Mouse (Mus musculus): ENCODE results near the gene Ltbp4. TPM values are rescaled to one million over a fixed set of nuclear protein-coding genes. Genes with fewer than 3 reads are reported as not detected.

Gene Ltbp4
- polyA plus RNA-seq, 1 experiment from 2014 or later: 10.8 TPM

DNA sequence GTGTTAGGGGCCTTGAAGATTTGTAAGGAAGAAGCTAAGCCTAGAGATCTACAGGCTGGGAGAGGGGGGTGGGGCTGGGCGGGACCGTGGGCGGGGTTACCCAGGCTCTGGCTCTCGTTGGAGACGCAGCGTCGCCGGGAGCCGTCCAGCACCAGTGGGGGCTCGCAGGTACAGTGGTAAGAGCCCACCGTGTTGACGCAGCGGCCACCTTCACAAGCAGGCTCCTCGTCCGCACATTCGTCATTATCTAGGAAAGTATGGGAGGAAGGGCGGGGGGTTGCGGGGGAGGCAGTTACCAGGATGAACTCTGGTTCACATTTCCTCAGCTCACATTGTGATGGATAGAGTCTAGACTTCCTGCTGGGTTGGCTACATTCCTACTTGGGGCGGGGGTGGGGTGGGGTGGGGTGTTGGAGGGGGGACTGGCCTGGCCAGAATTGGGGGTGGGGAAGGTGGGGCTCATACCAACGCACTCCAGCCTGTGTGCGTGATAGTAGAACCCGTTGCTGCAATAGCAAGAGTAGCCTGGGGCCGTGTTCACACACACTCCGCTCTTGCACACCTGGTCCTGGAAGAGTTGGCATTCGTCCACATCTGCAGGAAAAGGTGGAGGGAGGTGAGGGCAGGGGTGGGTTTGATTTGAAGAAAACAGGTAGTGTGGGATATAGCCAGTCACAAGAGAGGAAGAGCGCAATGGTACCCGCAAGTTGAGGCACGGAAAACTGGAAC, 28.5 kb downstream of the Ltbp4 start:
- ATAC-seq (ENCODE audit: insufficient number of reproducible peaks, low FRiP score, low TSS enrichment, low read depth) (peak; percentile 31; the same call in 1 of the 2 replicates), DNase-seq (ENCODE audit: low spot score) (peak; percentile 59)
- Histone ChIP-seq H3K4me1 (ENCODE audit: control insufficient read depth, insufficient read depth, low read length) (0 out of 2 replicates have a peak, but pooled peaks cover 2% of the 10 kb centered on the region), H3K4me2 (ENCODE audit: low read depth, severe bottlenecking) (peak overlapping the region; percentile 46), H3K4me3 (ENCODE audit: low read depth, low read length) (no peak overlapping the region; the same call in 1 of the 2 replicates), H3K9me3 (ENCODE audit: control insufficient read depth, low read length) (peaks cover under 1% of the 10 kb centered on the region; the same call in 1 of the 2 replicates), H3K27me3 (ENCODE audit: control insufficient read depth, insufficient read depth, low read length) (peaks cover 10% of the 10 kb centered on the region), H3K27ac (replicated peaks; ENCODE audit: low read depth, low read length) (no peak overlapping the region), H3K36me3 (ENCODE audit: control insufficient read depth, insufficient read depth, low read length) (no peaks in the 10 kb centered on the region), H3K9ac (ENCODE audit: low read length) (no peak overlapping the region)
- WGBS: 7% methylated on average over 28 of the region's 28 CpGs

DNA sequence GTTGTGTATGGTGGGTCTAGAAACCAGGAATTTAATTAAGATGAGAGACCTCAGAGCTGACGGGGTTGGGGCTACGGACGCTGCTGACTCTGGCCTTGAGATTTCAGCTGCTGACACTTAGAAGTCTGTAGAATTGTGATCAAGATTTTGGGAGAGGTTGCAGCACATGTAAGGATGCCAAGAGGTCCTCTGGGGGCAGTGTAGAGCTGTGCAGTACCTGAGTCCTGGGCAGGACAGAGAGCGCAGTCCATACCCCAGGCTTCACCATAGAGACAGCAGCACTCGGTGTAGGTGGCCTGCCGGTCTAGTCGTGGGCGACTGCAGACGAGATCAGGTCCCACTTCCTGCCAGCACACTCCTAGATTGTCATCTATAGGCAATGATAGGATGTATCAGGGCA, 29.9 kb downstream of the Ltbp4 start:
- ATAC-seq (ENCODE audit: insufficient number of reproducible peaks, low FRiP score, low TSS enrichment, low read depth): no peak
- no peaks in the 10 kb centered on the region for H3K36me3 ChIP-seq (ENCODE audit: control insufficient read depth, insufficient read depth, low read length)
- H3K4me2 ChIP-seq (ENCODE audit: low read depth, severe bottlenecking): no peak overlapping the region
- H3K9ac ChIP-seq (ENCODE audit: low read length): no peak overlapping the region
- H3K27me3 ChIP-seq (ENCODE audit: control insufficient read depth, insufficient read depth, low read length): peaks cover 10% of the 10 kb centered on the region
- no peak overlapping the region for H3K4me3 ChIP-seq (ENCODE audit: low read depth, low read length)
- 0 out of 2 replicates have a peak, but pooled peaks cover 2% of the 10 kb centered on the region for H3K4me1 ChIP-seq (ENCODE audit: control insufficient read depth, insufficient read depth, low read length)
- no peak overlapping the region for H3K27ac ChIP-seq (replicated peaks; ENCODE audit: low read depth, low read length)
- WGBS: 58% methylated on average over 9 of the region's 9 CpGs
- DNase-seq (ENCODE audit: low spot score): no peak
- no peaks in the 10 kb centered on the region for H3K9me3 ChIP-seq (ENCODE audit: control insufficient read depth, low read length)

DNA sequence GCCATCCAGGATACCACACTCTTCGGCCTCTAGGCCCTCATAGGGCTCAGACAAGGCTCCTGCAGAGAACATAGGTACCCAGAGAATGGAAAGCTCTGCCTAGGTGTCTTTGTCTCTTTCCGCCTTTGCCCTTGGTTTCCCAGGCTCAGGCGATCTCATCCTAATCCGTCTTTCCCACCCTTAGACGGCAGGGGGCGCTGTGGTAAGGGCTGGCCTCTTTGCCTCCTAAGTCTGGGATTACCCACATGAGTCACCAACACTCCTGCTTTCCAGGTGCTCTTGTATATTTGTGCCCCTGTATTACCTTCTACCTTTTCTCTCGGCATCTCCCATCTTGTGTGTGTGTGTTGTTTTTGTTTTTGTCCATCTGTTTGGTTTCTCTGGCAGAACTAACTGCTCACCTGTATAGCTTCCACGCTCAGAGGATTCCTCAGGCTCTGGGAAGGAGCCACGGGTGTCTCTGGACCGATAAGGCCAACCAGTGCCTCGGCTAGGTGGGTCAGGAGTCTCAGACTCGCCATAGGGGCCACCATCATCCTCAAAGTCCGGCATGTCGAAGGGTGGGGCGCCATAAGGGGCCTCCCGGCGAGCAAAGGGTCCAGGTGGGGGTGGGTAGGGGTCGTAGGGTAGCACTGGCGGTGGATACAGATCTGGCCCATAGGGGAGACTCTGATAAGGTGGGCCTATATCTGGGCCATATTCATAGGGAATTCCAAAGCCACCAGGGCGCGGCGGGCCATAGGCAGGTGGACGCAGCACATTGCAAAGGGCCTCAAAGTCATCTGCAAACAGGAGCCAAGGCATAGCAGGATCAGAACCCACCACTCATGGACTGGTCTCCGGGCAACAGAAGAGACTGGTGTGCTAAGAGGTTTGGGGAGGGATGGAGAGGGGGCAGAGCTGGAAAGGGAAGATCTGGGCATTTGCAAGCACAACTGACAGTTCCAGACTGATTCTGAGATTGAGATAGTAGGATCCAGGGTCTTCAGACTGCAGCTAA, 31.0 kb downstream of the Ltbp4 start:
- Histone ChIP-seq H3K4me2 (ENCODE audit: low read depth, severe bottlenecking) (no peak overlapping the region), H3K9ac (ENCODE audit: low read length) (no peak overlapping the region), H3K4me1 (ENCODE audit: control insufficient read depth, insufficient read depth, low read length) (0 out of 2 replicates have a peak, but pooled peaks cover 2% of the 10 kb centered on the region), H3K36me3 (ENCODE audit: control insufficient read depth, insufficient read depth, low read length) (no peaks in the 10 kb centered on the region), H3K27ac (replicated peaks; ENCODE audit: low read depth, low read length) (no peak overlapping the region), H3K9me3 (ENCODE audit: control insufficient read depth, low read length) (no peaks in the 10 kb centered on the region), H3K4me3 (ENCODE audit: low read depth, low read length) (no peak overlapping the region), H3K27me3 (ENCODE audit: control insufficient read depth, insufficient read depth, low read length) (peaks cover 10% of the 10 kb centered on the region)
- WGBS: 75% methylated on average over 24 of the region's 24 CpGs
- ATAC-seq (ENCODE audit: insufficient number of reproducible peaks, low FRiP score, low TSS enrichment, low read depth) (no peak), DNase-seq (ENCODE audit: low spot score) (peak; percentile 59)

DNA sequence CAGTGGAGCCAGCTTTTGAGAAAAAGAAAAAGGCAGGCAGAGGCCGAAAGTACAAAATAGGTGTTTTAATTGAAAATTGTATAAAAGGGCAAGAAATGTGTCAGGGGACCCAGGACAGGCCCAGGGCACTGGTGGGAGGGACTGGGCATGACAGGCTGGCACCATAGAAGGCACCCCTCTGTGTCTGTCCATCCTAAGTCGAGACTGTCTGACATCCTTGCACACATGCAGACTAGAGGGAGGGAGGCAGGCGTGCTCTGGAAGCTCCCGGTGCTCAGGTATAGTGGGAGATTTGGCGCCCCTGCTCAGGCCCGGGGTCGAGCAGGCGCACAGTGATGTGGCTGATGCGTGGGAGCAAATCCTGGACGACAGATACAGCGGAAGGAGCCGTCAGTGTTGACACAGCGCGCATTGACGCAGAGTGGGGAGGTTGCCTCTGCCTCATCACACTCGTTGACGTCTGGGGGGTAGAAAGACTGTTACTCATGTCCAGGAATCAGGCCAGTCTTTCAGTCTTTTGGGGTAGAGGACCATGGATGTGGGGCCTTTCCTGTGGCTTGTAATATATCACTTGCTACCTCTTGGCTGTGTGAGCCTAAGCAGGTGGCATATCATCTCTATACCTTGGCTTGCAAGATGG, 32.3 kb downstream of the Ltbp4 start:
- WGBS: 82% methylated on average over 17 of the region's 17 CpGs
- no peaks in the 10 kb centered on the region for H3K36me3 ChIP-seq (ENCODE audit: control insufficient read depth, insufficient read depth, low read length)
- H3K9me3 ChIP-seq (ENCODE audit: control insufficient read depth, low read length): no peaks in the 10 kb centered on the region
- no peak for ATAC-seq (ENCODE audit: insufficient number of reproducible peaks, low FRiP score, low TSS enrichment, low read depth)
- no peak overlapping the region for H3K4me3 ChIP-seq (ENCODE audit: low read depth, low read length)
- DNase-seq (ENCODE audit: low spot score): no peak
- H3K4me1 ChIP-seq (ENCODE audit: control insufficient read depth, insufficient read depth, low read length): no peaks in the 10 kb centered on the region
- H3K9ac ChIP-seq (ENCODE audit: low read length): no peak overlapping the region
- no peak overlapping the region for H3K27ac ChIP-seq (replicated peaks; ENCODE audit: low read depth, low read length)
- H3K27me3 ChIP-seq (ENCODE audit: control insufficient read depth, insufficient read depth, low read length): peaks cover 3% of the 10 kb centered on the region
- no peak overlapping the region for H3K4me2 ChIP-seq (ENCODE audit: low read depth, severe bottlenecking)

DNA sequence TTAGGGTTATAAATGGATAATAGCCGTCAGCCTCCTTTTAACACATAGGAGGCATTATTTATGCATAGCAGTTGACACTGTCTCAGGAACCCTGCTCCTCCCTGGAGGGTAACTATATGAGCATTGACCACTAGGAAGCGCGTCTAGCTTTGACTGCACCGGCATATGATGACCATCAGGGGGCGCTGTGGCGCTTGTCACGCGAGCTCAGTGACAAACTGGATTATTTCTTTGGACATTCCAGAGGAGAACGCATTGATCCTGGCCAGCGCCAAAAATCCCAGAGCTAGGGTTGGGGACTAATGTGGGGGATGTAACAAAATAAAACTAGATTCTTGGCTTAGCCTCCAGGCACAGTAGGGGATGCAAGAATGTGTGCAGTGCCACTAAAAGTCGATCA, 35.3 kb downstream of the Ltbp4 start:
- H3K4me1 ChIP-seq (ENCODE audit: control insufficient read depth, insufficient read depth, low read length): no peaks in the 10 kb centered on the region

DNA sequence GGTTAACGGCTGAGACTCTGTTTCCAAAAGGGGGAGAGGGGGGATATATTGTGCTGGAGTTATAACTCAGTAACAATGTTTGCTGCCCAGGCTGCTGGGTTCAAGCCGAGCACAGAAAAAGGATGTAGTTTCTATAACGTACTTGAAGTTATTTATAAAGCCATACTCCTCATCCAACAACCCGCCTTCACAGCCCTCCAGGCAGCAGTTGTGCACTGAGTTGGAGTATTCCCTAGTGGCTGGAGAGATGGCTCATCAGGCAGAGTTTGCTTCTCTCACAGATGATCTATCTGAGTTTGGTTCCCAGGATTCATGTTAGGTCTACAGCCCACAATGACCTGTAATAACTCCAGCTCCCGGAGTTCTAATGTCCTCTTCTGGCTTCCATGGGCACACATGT, 36.7 kb downstream of the Ltbp4 start:
- H3K4me1 ChIP-seq (ENCODE audit: control insufficient read depth, insufficient read depth, low read length): no peaks in the 10 kb centered on the region
- no peak for DNase-seq (ENCODE audit: low spot score)
- no peak overlapping the region for H3K27ac ChIP-seq (replicated peaks; ENCODE audit: low read depth, low read length)
- H3K9me3 ChIP-seq (ENCODE audit: control insufficient read depth, low read length): no peaks in the 10 kb centered on the region
- H3K27me3 ChIP-seq (ENCODE audit: control insufficient read depth, insufficient read depth, low read length): no peaks in the 10 kb centered on the region
- no peak overlapping the region for H3K4me2 ChIP-seq (ENCODE audit: low read depth, severe bottlenecking)
- 89% methylated on average over 5 of the region's 5 CpGs for WGBS
- no peaks in the 10 kb centered on the region for H3K36me3 ChIP-seq (ENCODE audit: control insufficient read depth, insufficient read depth, low read length)
- ATAC-seq (ENCODE audit: insufficient number of reproducible peaks, low FRiP score, low TSS enrichment, low read depth): no peak
- no peak overlapping the region for H3K9ac ChIP-seq (ENCODE audit: low read length)
- no peak overlapping the region for H3K4me3 ChIP-seq (ENCODE audit: low read depth, low read length)

More for the DNA sequence above, 35.3 kb downstream of the Ltbp4 start:
- Histone ChIP-seq H3K27ac (replicated peaks; ENCODE audit: low read depth, low read length) (no peak overlapping the region), H3K9ac (ENCODE audit: low read length) (no peak overlapping the region), H3K27me3 (ENCODE audit: control insufficient read depth, insufficient read depth, low read length) (no peaks in the 10 kb centered on the region), H3K9me3 (ENCODE audit: control insufficient read depth, low read length) (no peaks in the 10 kb centered on the region), H3K36me3 (ENCODE audit: control insufficient read depth, insufficient read depth, low read length) (no peaks in the 10 kb centered on the region), H3K4me3 (ENCODE audit: low read depth, low read length) (no peak overlapping the region), H3K4me2 (ENCODE audit: low read depth, severe bottlenecking) (no peak overlapping the region)
- WGBS: 9% methylated on average over 11 of the region's 11 CpGs
- ATAC-seq (ENCODE audit: insufficient number of reproducible peaks, low FRiP score, low TSS enrichment, low read depth): no peak
- DNase-seq (ENCODE audit: low spot score): peak; percentile 81

DNA sequence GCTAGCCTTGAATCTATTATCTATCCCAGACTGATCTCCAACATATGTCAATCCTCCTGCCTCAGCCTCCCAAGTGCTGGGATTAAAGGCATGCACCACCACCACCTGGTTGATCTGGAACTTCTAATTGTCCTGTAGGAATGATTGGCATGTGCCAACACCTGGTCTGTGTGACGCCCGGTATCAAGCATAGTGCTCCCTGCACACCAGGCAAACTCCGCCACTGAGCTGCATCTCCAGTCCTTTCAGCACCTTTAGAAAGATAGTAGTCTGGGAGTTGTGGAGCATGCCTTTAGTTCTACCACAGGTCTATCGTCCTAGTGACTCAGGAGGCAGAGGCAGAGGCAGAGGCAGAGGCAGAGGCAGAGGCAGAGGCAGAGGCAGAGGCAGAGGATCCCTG, 37.1 kb downstream of the Ltbp4 start:
- ATAC-seq (ENCODE audit: insufficient number of reproducible peaks, low FRiP score, low TSS enrichment, low read depth) (no peak), DNase-seq (ENCODE audit: low spot score) (no peak)
- H3K4me2 ChIP-seq (ENCODE audit: low read depth, severe bottlenecking): no peak overlapping the region
- no peaks in the 10 kb centered on the region for H3K36me3 ChIP-seq (ENCODE audit: control insufficient read depth, insufficient read depth, low read length)
- H3K27ac ChIP-seq (replicated peaks; ENCODE audit: low read depth, low read length): no peak overlapping the region
- H3K4me1 ChIP-seq (ENCODE audit: control insufficient read depth, insufficient read depth, low read length): no peaks in the 10 kb centered on the region
- H3K4me3 ChIP-seq (ENCODE audit: low read depth, low read length): no peak overlapping the region
- WGBS: 86% methylated on average over 4 of the region's 4 CpGs
- no peaks in the 10 kb centered on the region for H3K9me3 ChIP-seq (ENCODE audit: control insufficient read depth, low read length)
- H3K9ac ChIP-seq (ENCODE audit: low read length): no peak overlapping the region
- no peaks in the 10 kb centered on the region for H3K27me3 ChIP-seq (ENCODE audit: control insufficient read depth, insufficient read depth, low read length)

DNA sequence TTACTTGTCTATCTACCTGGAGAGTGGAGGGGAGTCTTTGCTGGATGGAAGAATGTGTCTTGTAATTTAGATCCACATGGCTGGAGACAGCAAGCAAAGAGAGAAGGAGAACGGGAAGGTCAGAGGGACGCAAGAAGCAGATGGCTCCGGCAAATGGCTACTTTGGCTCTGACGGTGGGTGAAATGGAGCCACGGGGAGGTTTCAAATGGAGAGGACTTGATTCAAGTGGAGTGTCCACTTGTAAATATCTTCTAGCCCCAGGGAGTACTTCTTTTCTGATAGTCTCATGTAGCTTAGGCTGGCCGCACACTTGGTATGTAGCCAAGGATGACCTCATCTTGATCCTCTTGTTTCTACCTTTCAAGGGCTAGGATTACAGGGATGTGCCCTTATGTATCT, 38.7 kb downstream of the Ltbp4 start:
- no peaks in the 10 kb centered on the region for H3K27me3 ChIP-seq (ENCODE audit: control insufficient read depth, insufficient read depth, low read length)
- no peaks in the 10 kb centered on the region for H3K4me1 ChIP-seq (ENCODE audit: control insufficient read depth, insufficient read depth, low read length)
- DNase-seq (ENCODE audit: low spot score) (no peak), ATAC-seq (ENCODE audit: insufficient number of reproducible peaks, low FRiP score, low TSS enrichment, low read depth) (no peak)
- no peak overlapping the region for H3K27ac ChIP-seq (replicated peaks; ENCODE audit: low read depth, low read length)
- 91% methylated on average over 6 of the region's 6 CpGs for WGBS
- no peaks in the 10 kb centered on the region for H3K36me3 ChIP-seq (ENCODE audit: control insufficient read depth, insufficient read depth, low read length)
- no peak overlapping the region for H3K9ac ChIP-seq (ENCODE audit: low read length)
- H3K4me3 ChIP-seq (ENCODE audit: low read depth, low read length): no peak overlapping the region
- H3K9me3 ChIP-seq (ENCODE audit: control insufficient read depth, low read length): no peaks in the 10 kb centered on the region; the same call in 1 of the 2 replicates
- no peak overlapping the region for H3K4me2 ChIP-seq (ENCODE audit: low read depth, severe bottlenecking)
